Mouse (Mus musculus) bone marrow macrophage, adult 2 months (primary cell): ENCODE results near the gene Pgghg.

ENCODE experiments used
- CTCF ChIP-seq: IDR thresholded peaks from 2 replicates; pipeline ENCODE4 v1.5.1; 2012; ENCODE audit warnings: low read depth, mild to moderate bottlenecking, low read length, moderate library complexity
- POLR2A ChIP-seq: IDR thresholded peaks from 2 replicates; pipeline ENCODE4 v1.6.1; 2012; ENCODE audit warnings: mild to moderate bottlenecking, low read depth, low read length, borderline replicate concordance

GRCm38 (mm10) chr7:140990185-140990584 lies 49.0 kb downstream of the Pgghg start:
- TF ChIP-seq CTCF: no peak
- TF ChIP-seq POLR2A: no peak
